Mouse (Mus musculus) testis, postnatal 14 days (tissue): ENCODE measurements around the gene Rbm34.

Experiments used
- DNase-seq: peaks from one replicate; pipeline ENCODE4 v3.0.0; 2021; ENCODE audit warnings: low spot score

Rbm34 gene

GRCm38 (mm10) chr8:126961516-126961915 is 9.4 kb downstream of the Rbm34 start:
- DNase-seq = no peak

DNA sequence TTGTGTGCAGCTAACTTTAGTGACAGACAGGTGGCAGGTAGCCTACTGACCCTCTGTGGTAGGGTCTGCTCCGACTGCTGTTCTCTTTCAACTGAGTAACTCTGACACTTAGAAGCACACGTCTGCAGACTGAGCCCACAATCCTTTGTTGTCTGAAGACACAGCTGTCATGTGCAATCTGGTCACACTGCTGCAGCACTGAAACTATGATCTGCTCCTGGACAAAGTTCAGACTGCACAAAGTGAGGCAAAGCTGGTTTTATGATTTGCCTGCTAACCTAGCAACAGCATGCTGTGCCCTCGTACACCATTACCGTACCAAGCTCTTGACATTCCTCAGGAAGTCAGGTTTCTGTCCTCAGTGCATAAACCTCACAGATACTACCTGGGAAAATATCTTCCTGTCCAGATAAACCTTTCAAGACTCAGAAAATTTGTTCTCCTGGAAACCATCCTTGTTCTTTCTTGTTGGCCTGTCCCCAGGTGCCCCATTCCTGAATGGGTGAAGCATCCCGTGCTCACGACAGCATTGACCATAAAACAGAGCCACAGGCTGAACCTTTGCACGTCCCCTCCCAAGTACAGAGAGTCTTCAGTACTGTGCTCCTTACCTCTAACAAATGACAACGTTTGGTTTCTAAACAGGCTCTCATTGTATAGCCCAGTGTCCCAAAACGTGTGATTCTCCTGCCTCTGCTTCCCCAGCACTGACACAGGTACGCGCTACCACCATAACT is 18.8 kb downstream of the Rbm34 start:
- no peak for DNase-seq

DNA sequence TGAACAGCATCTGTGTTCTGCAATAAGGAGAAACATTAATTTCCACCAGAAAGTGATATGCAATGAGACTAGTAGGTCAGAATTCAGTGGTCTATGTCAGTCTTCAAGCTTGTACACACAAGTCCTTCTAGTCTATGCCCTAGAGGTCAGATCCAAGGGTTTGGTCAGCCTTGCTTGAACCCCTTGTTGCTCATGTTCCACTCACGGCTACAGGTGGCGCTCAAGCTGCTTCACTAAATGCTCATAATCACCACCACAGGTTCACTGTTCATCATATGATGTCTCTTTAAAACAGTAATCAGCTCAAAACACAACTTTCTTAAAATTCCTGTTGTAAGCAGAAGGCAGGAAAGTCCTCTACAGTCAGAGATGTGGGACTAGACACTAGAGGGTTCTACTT is 21.3 kb downstream of the Rbm34 start:
- DNase-seq = no peak

DNA sequence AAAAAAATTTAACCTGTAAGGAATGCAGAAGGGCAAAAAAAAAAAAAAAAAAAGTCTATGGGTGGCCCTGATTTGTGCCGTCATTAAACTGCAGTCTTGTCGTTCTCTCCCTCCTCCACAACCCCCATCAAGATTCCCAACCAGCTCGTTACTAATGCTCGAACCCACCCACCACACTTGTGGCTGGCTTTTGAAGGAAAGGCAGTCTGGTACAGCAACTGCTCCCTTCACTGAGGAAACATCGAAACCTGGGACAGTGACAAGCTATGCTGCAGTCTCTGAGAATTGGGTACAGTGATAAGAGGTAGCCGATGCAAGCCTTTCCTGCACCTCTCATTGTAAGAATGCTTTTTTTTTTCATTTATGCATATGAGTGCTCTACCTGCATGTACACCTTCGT is 24.4 kb downstream of the Rbm34 start:
- no peak for DNase-seq

GRCm38 (mm10) chr8:126945730-126946163 is 25.1 kb downstream of the Rbm34 start, which contains the start of gene Tomm20:
Gene Tomm20, minus strand, starts transcription at chr8:126945844.
- peak; percentile 94 for DNase-seq

GRCm38 (mm10) chr8:126944781-126945691 is 25.8 kb downstream of the Rbm34 start:
- peak; percentile 73 for DNase-seq

DNA sequence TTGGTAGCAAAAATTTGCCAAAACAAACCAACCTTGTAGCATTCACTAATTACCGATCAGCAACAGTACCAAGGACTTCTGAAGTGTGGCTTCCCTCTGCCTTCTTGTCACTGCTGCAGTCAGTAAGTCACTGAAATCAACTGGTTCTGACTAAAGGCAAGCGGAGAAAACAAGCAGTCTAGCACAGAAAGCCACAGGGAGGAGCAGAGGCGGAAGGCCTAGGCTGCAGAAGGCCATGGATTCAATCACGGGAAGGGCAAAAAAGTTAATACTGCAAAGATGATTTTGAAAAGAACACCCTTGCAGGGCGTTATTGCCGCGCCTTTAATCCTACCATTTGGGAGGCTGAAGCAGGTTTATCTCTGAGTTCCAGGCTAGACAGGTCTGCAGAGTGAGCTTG is 27.3 kb downstream of the Rbm34 start:
- no peak for DNase-seq

DNA sequence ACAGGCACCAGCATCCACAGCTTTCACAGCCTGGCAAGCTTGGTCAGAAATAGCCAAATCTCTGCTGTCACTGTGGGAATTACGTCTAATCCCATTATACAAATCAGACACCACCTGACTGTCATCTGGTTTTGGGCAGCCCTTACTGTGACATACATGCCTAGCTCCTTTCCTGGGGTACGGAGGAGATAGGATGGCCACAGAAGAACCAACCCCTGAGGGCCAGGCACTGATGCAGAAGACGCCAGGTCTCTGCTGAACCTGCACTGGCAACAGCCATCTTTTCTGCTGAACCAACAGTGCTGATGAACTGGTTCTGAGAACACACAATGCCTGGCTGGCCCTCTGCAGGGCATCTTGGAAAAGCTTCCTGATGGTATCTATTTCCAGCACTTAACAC is 33.5 kb downstream of the Rbm34 start:
- no peak for DNase-seq

GRCm38 (mm10) chr8:126935932-126936331 is 34.9 kb downstream of the Rbm34 start:
- no peak for DNase-seq

DNA sequence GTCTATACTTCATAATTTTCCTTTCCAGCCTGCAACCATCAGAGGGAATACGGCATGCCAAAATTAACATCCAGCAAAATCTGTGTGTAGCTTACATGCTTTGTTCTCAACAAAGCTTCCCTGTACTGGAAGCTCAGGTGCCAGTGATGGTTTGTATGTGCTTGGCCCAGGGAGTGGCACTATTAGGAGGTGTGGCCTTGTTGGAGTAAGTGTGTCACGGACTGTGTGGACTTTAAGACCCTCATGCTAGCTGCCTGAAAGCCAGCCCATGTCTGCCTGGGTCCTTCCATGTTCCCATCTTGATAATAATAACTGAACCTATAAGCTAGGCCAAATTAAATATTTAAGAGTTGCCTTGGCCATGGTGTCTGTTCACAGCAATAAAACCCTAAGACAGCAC is 35.5 kb downstream of the Rbm34 start:
- no peak for DNase-seq

GRCm38 (mm10) chr8:126932656-126933055 is 38.2 kb downstream of the Rbm34 start:
- no peak for DNase-seq

- no peak for DNase-seq
These were observed 38.6 kb downstream of the Rbm34 start for GRCm38 (mm10) chr8:126932249-126932648.

DNA sequence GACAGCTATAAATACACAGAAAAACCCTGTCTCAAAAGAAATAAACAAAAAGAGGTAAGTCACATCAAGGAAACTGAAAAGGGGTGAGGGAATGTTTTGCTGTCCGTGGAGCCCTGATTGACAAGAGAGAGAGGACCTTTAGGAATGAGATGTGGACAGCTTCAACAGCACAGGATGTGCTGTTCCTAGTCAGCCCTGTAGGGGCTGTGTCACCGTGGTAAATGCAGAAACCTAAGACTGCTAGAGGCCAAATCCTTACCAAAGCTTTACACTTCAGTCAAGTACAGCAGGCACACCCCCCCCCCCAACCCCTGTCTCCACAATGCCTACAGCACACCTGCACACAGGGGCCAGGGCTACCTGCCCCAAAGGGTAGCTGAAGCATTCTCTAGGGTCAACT is 39.2 kb downstream of the Rbm34 start:
- DNase-seq = no peak

GRCm38 (mm10) chr8:126929607-126930161 is 41.2 kb downstream of the Rbm34 start:
- DNase-seq = peak; percentile 49

GRCm38 (mm10) chr8:126928755-126929505 is 41.9 kb downstream of the Rbm34 start:
- DNase-seq = no peak

- DNase-seq = no peak
These were observed 42.8 kb downstream of the Rbm34 start for GRCm38 (mm10) chr8:126928028-126928427.

- DNase-seq = no peak
These were observed 43.8 kb downstream of the Rbm34 start for GRCm38 (mm10) chr8:126927058-126927457.

DNA sequence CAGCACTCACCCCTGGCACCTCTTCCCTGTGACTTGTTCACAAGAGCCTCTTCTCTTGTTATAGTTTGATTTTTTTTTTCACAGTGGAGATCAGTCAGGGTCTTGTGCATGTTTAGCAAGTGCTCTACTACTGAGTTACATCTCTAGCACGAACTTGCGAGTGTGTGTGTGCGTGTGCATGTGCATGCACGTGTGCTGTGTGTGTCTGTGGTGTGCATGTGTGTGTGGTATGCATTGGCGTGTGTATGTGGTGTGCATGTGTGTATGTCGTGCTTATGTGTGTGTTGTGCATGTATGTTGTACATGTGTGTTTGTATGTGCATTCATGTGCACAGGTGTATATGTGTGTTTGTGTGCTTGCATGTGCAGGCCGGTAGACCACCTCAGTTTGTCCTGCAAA is 47.9 kb downstream of the Rbm34 start:
- no peak for DNase-seq

DNA sequence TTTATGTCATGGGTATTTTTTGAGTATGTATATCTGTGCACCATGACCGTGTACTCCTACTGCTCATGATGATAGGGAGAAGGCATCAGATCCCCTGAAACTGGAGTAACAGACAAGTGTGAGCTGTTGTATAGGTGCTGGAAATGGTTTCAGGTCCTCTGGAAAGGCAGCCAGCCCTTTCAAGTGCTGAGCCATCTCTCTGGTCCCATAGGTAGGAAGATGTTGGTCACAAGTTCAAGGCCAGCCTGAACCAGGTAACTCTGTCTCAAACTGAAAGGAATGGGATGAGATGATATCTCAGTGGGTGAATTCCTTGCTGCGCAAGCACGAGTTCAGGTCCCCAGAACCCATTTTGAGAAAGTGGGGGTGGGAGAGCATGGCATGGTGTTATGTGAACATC is 49.4 kb downstream of the Rbm34 start:
- no peak for DNase-seq

DNA sequence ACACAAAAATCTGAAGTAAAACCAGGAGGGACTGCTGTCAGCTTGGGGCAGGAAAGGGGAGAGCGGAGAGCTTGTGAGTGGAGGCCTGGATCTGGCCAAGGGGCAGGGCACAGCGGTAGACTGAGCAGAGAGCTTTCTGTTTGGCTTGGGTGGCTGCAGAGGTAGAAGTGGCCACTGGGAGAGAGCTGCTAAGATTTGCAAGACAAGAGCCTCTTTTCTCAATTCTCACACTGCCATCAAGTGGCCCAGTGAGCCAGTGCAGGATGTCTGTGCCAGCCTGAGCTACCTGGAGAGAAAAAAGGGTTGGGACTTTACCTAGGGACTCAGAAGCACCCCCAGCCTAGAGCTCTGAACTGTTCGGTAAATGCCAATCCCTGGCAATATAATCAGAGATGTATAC is 50.0 kb downstream of the Rbm34 start:
- peak; percentile 46 for DNase-seq

- no peak for DNase-seq
These were observed 50.5 kb downstream of the Rbm34 start for GRCm38 (mm10) chr8:126920386-126920785.

DNA sequence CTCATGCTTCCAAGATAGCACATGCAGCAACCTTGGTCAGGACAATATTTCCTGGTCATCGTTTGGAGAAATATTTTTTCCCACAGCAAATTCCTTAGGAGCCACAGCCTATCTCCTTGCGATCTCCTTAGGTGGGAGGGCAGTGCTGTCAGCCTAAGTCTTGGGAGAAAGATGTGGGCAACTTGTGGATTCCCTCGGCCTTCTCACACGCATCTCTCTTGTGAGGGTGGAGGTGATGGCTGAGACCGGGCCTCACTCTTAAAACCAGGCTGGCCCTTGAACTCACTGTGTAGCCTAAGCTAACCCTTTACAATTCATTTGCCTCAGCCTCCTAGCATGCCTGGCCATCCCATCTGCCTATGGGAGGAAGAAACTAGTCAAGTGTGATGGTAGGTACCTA is 51.2 kb downstream of the Rbm34 start:
- DNase-seq = no peak
